Mouse (Mus musculus): Measurements from ENCODE around the gene Ctnnbip1.

DNA sequence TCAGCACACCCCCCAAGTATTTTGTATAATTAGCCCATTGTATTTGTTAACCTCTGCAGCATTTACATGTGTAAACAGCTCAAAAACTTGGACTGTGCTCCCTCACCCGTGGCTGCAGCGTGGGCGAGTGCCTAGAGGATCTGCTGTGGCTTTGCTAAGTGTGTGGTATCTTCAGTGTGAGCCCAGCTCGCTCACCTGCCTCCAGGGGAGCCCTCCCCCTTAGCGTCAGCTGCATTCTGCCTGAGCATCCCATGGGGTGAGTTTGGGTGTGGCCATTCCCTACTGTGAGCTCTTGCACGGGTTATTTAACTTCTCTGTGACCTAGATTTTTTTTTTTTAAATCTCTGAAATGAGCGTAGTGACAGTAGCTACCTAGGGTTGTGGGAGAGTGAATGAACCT, 84.2 kb downstream of the Ctnnbip1 start:
- TF ChIP-seq CTCF (IDR thresholded peaks at IDR 0.05): no peak
- no peak for TF ChIP-seq EP300 (IDR thresholded peaks at IDR 0.05)
